Mouse (Mus musculus): ENCODE results near the gene Cald1.

DNA sequence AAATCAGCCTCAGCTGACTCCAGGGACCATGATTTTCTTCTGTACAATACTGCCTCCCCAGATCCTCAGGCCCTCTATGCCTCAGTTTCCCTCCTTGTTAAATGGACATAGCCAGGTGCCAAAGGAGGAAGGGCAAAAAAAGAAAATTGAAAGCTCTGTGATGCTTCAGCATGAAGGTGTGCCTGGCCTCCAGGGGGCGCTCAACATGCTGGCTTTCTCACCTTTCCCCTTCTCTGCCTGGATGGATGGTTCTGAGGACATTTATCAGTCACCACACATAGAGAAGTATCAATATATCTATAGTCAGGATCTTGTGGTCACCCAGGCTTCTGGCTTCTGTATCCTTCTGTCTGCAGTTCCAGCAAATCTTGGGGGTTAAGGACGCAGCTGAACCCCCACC lies 49.3 kb upstream of the Cald1 start:
- TF ChIP-seq CTCF (IDR thresholded peaks at IDR 0.05; ENCODE audit: insufficient read depth, low read length): peak; percentile 90
- no peak for TF ChIP-seq POLR2A (IDR thresholded peaks at IDR 0.05; ENCODE audit: borderline replicate concordance, extremely low read depth, low read depth, low read length)

All from lung, adult 2 months (tissue).